Mouse (Mus musculus): Measurements from ENCODE around the gene Ptger1. TPM values are rescaled to one million over a fixed set of nuclear protein-coding genes. Genes with fewer than 3 reads are reported as not detected.

Ptger1 gene
- total RNA-seq (2021) = under 1 TPM; 0.49 to 0.98 TPM
- long read RNA-seq, experiment 1 = 0 reads
- long read RNA-seq, experiment 2 = 0 reads

GRCm38 (mm10) chr8:83665969-83666865, at the start of gene Ptger1:
Ptger1 (plus strand) TSS chr8:83666678.
- peak in 1 of 2 experiments; percentile 56 for DNase-seq (ENCODE audit: low spot score in 2 of 2)

- no peak for DNase-seq (ENCODE audit: low spot score in 2 of 2)
Observed at GRCm38 (mm10) chr8:83617111-83617510, 49.4 kb upstream of the Ptger1 start.

- DNase-seq (ENCODE audit: low spot score in 2 of 2) = no peak
Observed at GRCm38 (mm10) chr8:83618566-83618965, 47.9 kb upstream of the Ptger1 start.

GRCm38 (mm10) chr8:83619568-83620285, 46.8 kb upstream of the Ptger1 start:
- no peak for DNase-seq (ENCODE audit: low spot score in 2 of 2)

- DNase-seq (ENCODE audit: low spot score in 2 of 2) = no peak
Observed at GRCm38 (mm10) chr8:83621691-83622388, 44.6 kb upstream of the Ptger1 start.

GRCm38 (mm10) chr8:83622389-83622989, 44.0 kb upstream of the Ptger1 start:
- DNase-seq (ENCODE audit: low spot score in 2 of 2) = peak; percentile 77 to 85

- DNase-seq (ENCODE audit: low spot score in 2 of 2) = no peak
Observed at GRCm38 (mm10) chr8:83623549-83623948, 42.9 kb upstream of the Ptger1 start.

GRCm38 (mm10) chr8:83624739-83625138, 41.7 kb upstream of the Ptger1 start:
- no peak for DNase-seq (ENCODE audit: low spot score in 2 of 2)

GRCm38 (mm10) chr8:83625676-83626299, 40.7 kb upstream of the Ptger1 start:
- no peak for DNase-seq (ENCODE audit: low spot score in 2 of 2)

- no peak for DNase-seq (ENCODE audit: low spot score in 2 of 2)
Observed at GRCm38 (mm10) chr8:83632083-83632707, 34.3 kb upstream of the Ptger1 start.

GRCm38 (mm10) chr8:83638856-83639255, 27.6 kb upstream of the Ptger1 start:
- DNase-seq (ENCODE audit: low spot score in 2 of 2) = no peak

- DNase-seq (ENCODE audit: low spot score in 2 of 2) = no peak
Observed at GRCm38 (mm10) chr8:83639649-83640048, 26.8 kb upstream of the Ptger1 start.

- no peak for DNase-seq (ENCODE audit: low spot score in 2 of 2)
Observed at GRCm38 (mm10) chr8:83647511-83647910, 19.0 kb upstream of the Ptger1 start.

- DNase-seq (ENCODE audit: low spot score in 2 of 2) = no peak
Observed at GRCm38 (mm10) chr8:83648031-83648430, 18.4 kb upstream of the Ptger1 start.

GRCm38 (mm10) chr8:83649699-83650098, 16.8 kb upstream of the Ptger1 start:
- DNase-seq (ENCODE audit: low spot score in 2 of 2) = no peak

GRCm38 (mm10) chr8:83652030-83652743, 14.3 kb upstream of the Ptger1 start, which contains the start of gene Gipc1:
Gipc1 (plus strand) TSS chr8:83652677.
- DNase-seq (ENCODE audit: low spot score in 2 of 2) = peak; percentile 88 to 94

- no peak for DNase-seq (ENCODE audit: low spot score in 2 of 2)
Observed at GRCm38 (mm10) chr8:83652744-83653661, 13.5 kb upstream of the Ptger1 start.

- DNase-seq (ENCODE audit: low spot score in 2 of 2) = no peak
Observed at GRCm38 (mm10) chr8:83653662-83654017, 12.8 kb upstream of the Ptger1 start.

Measured in gastrocnemius, postnatal 4 days (tissue).